Mouse (Mus musculus): Measurements from ENCODE around the gene Snx15.
"Not testable (repeated sequence)": the region's sequence is repeated elsewhere in the genome, so short reads cannot be mapped to it uniquely, and the experiment has no call there.

The Snx15 gene

DNA sequence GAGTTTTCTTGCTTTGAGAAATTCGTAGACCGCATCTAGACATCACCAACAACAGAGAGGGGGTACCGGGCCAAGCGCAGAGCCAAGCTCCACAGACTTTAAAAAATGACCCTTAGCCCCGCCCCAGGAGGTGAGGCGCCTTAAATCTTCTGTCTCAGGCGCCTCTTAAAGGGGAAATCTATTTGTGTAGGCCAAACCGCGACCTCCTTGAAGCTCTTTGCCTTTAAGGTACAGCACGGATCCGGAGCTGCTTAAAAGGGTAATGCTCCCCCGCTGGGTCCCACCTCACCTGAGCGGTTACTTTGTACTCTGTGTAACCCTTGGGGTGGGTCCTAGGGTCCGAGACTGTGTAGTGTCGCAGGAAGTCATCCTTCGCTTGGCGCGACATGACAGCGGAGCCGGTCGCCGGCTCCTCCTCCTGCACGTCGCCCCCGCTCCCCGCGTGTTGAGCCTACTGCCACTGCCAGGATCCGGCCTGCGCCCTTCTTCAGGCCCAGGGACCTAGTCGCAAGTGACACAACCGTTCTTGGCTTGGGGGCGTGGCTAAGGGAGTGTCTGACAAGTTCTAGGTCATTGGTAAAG, at the start of gene Snx15:
Gene Snx15 (minus strand): TSS at position 545 of the 582 bp plus-strand sequence.
- peak; percentile 98 for DNase-seq (ENCODE audit: low spot score)

DNA sequence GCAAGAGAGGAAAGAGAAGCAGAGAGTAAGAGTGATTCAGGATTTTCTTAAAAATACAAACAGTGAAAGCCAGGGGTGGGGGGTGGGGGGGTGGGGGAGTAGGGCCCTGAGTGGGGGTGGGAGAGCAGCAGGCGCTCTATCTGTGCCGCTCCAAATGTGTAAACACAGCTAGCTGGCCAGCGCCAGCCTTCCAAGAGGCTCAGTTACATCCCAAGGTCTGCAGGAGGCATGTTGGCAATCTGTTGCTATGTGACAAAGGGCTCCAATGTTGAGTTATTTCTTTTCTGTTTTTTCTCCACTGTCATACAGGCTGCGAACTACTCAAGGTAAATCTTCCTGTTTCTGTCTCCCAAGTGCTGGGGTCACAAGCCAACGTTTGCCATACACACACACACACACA, 46.7 kb upstream of the Snx15 start:
- no peak for DNase-seq (ENCODE audit: low spot score)

DNA sequence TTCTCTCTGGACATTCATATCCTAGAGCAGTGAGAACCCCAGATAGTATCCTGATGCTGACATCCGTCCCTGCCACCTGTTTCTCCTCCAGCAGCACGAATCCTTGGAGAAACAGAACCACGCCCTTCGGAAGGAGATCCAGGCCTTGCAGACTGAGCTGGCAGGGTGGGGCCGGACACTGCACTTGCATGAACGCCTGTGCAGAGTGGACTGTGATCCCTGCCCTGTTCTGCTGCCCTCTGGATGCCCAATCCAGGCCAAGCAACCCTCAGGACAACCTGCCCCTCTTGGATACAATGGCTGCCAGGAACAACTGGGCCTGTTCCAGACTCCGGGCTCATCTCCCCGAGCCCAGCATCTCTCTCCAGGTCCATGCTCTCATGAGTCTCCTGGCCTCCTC, 43.1 kb upstream of the Snx15 start:
- DNase-seq (ENCODE audit: low spot score), result no peak

DNA sequence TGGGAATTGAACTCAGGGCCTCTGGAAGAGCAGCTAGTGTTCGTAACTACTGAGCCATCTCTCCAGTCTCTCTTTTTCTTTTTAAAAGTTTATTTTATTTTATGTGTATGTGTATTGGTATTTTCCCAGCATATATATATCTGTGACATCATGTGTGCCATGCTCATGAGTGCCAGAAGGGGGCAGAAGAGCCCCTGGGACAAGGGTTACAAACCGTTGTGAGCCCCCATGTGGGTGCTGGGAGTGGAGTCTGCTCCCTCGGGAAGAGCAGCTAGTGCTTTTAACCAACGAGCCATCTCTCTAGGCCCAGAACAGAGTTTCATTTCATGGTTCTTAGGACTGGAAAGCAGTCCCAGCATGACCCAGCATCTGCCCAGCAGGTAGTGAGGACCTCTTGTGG, 38.6 kb upstream of the Snx15 start:
- no peak for DNase-seq (ENCODE audit: low spot score)

DNA sequence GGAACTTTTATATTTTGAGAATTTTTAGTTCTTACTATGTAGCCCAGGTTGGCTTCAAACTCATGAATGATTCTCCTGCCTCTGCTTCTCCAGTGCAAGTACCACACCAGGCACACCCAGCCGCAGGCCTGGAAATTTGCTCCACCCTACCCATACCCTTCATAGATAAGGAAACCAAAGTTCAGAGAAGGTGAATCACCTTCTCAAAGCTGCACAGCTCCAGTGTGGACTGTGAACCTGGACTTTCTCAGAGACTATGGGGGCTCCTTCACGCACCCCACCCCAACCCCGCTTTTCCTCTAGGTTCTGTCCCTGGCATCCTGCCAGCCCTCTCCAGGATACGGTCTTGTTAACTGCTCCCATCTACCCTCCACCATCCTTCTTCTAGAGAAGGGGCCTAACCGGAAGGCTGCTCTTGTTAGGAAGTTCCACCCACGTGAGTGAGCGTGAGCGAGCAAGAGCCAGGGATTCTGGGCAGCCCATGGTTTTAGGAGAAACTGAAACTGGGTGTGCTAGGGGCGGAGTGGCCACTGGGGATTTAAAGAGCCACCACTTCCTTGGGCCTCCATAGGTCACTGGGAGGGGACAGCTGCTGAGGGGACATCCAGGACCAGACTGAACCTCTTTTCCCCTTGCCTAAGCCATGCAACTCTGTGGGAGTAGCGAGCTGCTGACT, 35.9 kb upstream of the Snx15 start:
- DNase-seq (ENCODE audit: low spot score), result no peak

DNA sequence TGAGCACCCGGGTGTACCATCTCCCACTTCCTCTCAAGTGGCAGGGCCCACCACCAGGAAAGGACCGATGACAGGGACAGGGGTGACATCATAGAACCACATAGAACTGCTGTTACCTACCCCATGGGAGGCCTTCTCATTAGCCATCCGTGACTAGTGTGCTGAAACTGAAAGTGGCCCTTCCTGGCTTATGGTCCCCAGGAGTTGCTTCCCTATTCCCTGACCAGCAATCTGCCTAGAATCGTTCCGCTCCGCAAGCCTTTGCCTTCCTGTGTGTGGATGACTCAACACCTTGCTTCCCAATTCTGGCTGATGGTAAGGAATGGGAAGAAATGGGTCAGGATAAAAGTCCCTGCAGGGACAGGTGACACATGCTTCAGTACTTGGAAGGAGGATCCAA, 29.1 kb upstream of the Snx15 start:
- DNase-seq (ENCODE audit: low spot score), result no peak

DNA sequence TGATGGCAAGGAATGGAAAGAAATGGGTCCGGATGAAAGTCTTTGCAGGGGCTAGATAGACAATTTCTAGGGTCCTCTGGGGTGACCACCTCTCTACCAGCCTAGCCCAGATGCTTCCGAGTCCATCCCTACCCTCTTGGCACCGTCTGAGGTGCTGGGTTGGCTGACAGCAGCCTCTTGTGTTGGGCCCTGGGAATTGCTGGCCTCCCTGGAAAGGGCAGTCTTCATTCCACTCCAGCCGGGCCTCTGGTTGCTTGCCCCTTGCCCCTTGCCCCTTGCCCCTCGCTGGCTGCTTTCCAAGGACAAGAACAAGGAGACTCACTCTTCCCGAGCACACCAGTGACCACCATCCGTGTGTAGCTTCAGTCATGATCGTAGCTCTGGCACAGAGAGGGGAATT, 28.3 kb upstream of the Snx15 start:
- no peak for DNase-seq (ENCODE audit: low spot score)

DNA sequence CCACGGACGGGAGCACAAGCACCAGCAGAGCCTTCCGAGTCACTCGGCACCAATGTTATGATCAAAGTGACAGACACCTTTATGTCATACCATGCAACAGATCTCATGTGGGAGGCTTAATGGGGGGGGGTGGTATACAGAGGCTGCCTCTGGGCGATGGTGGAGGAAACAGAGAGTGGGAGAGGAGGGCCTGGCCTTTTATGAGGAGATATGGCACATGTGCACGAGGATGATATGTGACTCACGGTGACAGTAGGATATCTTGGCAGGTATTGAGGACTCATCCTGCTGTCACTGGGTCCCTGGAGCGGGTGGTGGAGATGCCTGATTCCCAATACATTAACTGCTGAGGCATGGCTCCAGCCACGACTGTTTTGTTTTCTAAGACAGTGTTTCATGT, 27.1 kb upstream of the Snx15 start:
- no peak for DNase-seq (ENCODE audit: low spot score)

DNA sequence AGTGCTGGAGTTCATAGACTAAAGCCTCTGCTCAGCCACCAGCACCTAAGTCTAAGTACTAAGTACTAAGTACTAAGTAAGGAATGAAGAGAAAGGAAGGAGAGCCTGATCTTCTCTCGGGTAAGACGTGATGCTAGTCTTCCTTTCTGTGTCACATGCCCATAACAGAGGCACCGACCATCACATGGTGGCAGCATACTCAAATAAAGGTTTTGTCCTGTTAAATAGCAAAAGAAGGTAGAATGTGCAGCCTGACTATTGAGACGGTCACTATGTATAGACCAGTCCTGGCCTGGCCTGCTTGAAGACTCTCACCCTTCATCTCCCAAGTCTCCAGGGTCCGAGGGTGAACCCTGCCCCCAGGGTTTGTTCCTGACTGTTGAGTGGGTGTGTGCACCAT, 16.7 kb upstream of the Snx15 start:
- no peak for DNase-seq (ENCODE audit: low spot score)

DNA sequence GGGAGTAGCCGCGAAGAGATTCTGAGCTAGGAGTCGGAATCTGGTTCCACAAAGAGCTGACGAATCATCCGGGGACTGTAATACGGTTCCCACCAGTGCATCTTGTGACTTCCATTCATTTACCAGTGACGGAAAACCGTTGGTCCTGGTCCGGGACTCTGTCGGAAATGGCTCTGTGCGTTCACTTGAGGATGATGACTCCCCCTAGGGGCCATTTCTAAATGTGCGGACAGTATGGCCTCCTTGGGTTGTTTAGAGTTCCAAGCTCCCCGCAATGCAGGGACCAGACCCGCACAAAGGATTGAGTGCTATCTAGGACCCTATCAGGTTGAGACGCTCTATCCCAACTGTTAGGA, 13.3 kb upstream of the Snx15 start, which contains the start of gene Arl2:
Gene Arl2 (minus strand): TSS at position 155 of the 356 bp plus-strand sequence.
- DNase-seq (ENCODE audit: low spot score), result peak; percentile 81

DNA sequence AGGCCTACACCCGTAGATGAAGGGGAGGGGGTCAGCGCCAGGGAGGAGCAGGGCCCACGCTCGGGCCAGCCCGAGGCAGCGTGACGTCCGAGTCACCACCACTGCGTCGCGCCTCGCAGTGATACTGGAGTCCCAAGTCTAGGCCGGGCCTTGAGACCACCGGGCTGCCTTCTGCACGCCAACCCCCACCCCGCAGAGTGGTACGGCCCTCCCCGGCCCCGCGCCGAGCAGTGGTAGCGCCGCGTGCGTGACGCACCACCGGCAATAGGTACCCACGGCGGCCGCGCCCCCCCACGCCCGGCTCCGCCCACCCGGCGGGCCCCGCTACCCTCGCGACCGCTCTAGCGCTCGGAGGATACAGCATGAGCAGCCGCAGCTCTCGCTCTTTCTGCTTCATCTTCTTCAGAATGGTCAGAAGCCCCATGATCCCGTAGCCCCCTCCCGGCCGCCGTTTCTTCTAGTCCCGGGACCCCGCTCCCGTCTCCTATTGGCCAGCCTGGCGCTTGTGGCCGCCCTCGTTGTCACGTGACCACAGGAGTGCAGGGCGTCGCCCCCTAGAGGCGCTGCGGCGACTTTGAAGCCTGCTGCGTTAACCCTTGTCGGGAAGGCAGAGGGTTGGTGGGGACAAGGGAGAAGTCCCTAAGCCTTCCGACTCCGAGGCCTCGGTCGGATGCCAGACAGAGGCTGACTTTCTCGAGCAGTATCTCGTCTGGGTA, 12.7 kb upstream of the Snx15 start, which contains the start of gene Batf2:
Gene Batf2 (plus strand): TSS at position 306 of the 716 bp plus-strand sequence.
- DNase-seq (ENCODE audit: low spot score), result peak; percentile 92

DNA sequence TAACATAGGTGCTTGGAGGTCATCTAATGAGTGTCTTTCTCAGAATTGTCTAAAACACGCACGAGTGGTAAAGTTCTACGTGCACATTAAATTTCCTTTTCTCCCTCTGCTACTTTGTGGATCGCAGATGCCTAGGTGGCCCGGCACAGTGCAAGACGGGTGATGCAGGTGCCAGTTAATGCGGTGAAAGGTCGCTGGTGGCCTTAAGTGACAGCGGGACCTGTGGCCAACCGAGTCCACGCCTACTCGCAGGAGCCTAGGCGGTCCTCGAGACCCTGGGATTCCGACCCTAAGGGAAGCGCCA, 12.2 kb upstream of the Snx15 start:
- DNase-seq (ENCODE audit: low spot score), result no peak

DNA sequence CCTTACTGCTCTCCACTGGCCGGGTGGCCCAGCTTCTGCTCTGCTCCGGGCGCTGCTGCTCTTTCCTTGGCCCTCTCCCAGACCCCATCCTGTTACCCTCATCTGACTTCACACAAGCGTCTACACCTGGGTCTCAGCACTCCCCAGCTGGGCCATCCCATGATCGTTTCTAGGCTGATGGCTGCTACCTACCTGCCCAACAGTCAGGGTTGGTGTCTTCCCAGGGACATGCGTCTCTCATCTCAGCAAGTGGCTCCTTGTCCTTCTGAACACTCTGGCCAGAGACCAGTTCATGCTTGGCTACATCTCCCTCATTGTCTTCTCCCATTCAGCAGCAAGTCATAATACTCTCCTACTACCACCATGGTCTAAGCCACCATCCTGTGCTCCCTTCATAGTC, 11.6 kb upstream of the Snx15 start:
- DNase-seq (ENCODE audit: low spot score), result no peak

DNA sequence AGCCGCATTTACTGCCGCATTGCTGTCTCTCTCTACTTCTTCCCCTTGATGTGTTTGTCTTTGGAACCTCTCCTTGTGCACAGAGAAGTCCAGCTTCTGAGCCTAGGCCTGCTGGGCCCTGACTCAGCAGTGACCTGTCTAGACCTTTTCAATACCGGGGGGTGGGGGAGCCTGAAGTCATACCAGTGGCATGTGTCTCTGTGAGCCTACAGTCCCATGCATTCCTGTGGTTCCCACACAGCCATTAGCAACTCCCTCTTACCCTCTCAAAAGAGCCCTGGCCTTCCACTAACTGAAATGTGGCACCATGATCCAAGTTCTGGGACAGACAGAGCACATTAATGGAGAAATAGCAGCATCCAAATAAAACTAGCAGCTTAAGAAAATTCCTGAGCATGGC, 8.3 kb upstream of the Snx15 start:
- DNase-seq (ENCODE audit: low spot score), result no peak

DNA sequence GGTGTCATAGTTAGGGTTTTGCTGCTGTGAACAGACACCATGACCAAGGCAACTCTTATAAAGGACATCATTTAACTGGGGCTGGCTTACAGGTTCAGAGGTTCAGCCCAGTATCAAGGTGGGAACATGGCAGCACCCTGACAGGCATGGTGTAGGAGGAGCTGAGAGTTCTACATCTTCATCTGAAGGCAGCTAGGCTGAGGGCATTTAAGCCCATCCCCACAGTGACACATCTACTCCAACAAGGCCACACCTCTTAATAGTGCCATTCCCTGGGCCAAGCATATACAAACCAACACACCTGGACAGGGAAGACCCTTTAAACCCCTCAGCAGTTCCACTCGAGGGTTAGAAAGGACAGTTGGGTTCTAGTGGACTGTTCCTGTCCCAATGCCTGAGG, 5.1 kb upstream of the Snx15 start:
- DNase-seq (ENCODE audit: low spot score), result not testable (repeated sequence)

DNA sequence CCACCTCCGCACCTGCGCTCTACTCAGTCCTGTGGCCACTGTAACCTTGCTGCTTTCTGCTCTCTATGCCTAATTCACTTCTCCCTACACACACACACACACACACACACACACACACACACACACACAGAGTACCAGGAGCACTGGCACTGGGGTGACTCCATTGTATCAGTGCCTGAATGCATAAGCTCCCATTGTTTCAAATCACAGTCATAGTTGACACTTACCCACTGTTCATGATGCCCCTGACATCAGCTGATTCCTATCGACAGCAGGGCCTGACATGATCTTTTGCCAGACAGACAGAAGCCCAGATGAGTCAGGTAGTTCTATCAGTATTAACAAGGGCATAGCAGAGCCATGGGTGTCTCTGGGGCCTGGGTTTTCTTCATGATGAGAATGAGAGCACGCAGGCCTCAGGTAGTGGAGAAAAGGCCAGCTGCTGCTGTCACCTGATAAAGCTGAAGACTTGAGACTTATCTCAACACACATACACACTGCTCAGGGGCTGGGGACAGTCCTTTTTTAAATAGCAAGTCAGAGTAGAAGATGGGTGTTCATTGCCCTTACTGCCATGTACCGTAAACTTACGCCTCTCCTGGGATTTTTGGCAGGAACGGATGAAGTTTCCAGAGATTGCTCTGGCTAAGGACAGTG, 4.2 kb upstream of the Snx15 start:
- no peak for DNase-seq (ENCODE audit: low spot score)

DNA sequence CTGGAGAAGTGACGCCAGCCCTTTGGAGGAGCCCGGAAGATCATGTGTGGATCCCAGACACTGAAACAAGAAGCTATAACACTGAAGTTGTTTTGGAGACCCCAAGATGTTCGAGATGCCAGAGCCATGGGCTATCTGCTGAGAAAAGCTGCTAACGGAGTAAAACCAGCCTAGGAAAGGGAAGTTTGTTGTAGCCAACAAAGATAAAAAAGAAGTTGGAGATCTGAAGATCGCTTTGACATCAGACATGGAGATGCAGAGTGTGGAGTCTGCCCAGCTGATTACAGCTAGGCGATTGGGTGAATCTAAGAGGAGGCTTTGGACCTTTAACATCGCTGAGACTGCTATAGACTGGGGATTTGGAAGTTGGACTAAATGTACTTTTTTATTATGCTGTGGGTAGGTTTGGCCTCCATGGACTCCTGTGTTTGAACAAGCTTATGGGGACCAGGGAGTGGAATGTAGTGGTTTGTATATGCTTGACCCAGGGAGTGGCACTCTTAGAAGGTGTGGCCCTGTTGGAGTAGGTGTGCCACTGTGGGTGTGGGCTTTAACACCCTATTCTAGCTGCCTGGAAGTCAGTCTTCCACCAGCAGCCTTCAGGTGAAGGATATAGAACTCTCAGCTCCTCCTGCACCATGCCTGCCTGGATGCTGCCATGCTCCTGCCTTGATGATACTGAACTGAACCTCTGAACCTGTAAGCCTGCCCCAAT, 2.5 kb upstream of the Snx15 start:
- DNase-seq (ENCODE audit: low spot score), result not testable (repeated sequence)

DNA sequence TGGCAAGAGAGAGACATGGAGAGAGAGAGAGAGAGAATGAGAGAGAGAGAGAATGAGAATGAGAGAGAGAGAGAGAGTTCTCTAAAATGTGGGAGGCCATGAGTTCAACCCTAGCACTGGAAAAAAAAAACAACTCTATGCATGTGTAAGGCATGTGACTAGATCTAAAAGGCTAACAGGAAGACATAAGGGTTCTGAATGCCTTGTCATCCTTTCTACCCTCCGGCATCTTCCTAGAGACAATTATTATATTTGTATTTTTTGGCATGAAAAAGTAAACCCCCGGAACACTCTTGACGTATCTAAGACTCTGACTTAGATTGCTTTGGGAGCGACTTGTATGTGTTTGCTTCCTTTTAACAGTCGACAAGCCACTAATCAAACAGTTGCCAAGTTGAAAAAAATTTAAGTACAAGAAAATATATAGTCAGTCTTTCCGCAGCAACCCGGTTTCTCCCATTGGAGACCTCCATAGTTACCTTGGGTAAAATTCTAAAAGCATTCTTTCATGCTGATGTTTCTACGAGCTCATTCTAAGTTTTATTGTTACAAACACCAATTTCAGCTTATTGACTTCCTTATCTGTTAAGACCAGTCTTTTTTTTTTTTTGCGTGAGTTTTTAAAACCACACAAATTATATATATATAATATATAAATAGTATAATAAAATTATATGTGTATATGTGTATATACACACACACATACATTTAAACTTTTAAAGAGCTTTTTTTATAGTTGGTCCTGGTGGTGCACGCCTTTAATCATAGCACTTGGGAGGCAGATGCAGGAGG, 1.1 kb downstream of the Snx15 start:
- DNase-seq (ENCODE audit: low spot score), result no peak

DNA sequence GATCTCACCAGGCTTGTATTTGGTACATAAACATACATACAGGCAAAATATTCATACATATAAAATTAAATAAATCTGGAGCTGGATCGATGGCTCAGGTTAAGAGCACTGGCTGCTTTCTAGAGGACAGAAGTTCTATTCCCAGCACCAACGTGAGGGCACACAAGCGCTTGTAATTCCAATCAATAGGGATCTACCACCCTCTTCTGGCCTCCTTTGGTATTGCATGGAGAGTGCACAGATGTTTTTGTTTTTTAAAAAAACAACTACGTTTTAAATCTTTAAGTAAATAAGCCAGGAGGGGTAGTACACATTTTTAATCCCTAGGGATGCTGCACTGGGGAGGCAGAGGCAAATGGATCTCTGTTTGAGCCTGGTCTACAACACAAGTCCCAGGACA, 1.8 kb downstream of the Snx15 start:
- DNase-seq (ENCODE audit: low spot score), result peak; percentile 60

DNA sequence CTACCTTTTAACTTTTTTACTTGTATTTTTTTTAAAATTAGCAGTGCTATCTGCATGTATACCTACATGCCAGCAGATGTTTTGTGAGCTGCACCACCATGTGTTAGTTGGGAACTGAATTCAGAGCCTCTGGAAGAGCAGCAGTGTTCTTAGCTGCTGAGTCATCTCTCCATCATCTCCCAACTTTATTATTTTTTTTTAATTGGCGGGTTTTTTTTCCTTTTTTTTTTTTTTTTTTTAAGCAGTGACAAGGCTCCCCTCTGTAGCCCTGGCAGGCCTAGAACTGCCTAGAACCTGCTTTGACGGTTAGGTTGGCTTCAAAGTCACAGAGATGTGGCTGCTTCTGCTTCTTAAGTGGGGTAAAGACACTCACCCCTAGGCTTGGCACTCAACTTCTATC, 3.2 kb downstream of the Snx15 start:
- DNase-seq (ENCODE audit: low spot score), result no peak

DNA sequence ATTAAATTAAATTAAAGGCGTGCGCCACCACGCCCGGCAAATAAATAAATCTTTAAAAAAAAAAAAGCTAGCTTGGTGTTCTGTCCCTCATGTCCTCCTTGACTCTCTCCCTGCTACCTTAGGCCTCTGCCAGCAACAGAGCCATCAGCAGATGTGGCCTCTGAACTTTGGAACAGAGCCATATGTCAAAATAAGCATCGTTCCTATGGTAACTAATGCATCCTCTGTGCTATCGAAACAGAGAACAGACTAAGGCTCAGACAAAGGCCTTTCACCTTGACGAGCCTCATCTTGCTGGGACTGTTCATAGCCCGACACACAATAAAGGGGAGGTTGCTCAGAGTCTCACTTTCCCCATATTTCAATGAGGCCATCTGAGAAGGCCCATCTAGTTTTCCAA, 4.8 kb downstream of the Snx15 start:
- no peak for DNase-seq (ENCODE audit: low spot score)

DNA sequence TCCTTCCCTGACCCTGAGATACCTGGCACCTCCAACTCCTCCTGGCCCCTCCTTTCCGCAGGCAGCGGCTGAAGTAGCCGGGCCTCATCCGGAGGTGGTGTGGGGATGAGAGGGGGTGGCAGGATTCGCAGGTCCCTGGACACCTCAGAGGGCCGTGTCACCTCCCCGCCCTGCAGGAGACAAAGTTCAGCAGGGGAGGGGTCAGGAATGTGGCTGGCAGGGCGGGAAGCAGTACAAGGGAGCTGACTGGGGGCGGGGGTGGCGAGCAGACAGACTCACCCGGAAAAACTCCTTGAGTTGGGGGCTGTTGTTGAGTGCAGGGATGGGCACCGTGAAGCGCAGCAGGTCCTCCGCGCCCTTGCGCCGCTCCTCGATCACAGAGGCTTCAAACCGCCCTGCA, 6.3 kb downstream of the Snx15 start:
- DNase-seq (ENCODE audit: low spot score), result no peak
